Mouse (Mus musculus) sigmoid colon, adult 10 weeks (tissue): ENCODE data around the gene Cd300lf. TPM values are rescaled to one million over a fixed set of nuclear protein-coding genes. Genes with fewer than 3 reads are reported as not detected.

ENCODE experiments used
- polyA plus RNA-seq: library from polyadenylated mRNA; stranded (reverse); fragments of 350-450 nt; fragmentation: Illumina TruSeq; extraction: RNeasy Lipid Tissue Mini Kit (QIAGEN cat#74804); gene quantifications from one replicate; pipeline ENCODE4 v1.2.3, GENCODE M21; 2014; ENCODE audit warnings: low read depth, low replicate concordance

Cd300lf gene
- 1.5 TPM for polyA plus RNA-seq

DNA sequence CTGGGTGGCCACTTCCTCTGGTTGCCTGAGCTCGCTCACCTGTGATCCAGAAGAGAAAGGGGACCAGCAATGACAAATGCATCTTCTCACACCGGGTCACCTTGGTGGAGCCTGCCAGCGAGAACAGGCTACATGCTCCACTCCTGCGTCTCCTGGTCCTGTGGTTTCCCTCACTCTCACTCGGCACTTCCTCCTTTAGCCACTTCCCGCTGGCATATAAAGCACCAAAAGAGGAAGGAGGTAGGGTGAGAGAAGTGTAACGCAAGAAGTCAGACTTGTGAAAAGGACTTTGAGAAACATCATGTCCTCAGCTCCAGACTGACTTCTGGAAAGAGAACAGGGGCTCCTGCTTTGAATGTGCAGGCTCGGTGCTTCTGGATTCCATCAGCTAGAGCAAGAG is at the start of gene Cd300lf:
Gene Cd300lf (minus strand): TSS at position 193 of the 400 bp plus-strand sequence.

DNA sequence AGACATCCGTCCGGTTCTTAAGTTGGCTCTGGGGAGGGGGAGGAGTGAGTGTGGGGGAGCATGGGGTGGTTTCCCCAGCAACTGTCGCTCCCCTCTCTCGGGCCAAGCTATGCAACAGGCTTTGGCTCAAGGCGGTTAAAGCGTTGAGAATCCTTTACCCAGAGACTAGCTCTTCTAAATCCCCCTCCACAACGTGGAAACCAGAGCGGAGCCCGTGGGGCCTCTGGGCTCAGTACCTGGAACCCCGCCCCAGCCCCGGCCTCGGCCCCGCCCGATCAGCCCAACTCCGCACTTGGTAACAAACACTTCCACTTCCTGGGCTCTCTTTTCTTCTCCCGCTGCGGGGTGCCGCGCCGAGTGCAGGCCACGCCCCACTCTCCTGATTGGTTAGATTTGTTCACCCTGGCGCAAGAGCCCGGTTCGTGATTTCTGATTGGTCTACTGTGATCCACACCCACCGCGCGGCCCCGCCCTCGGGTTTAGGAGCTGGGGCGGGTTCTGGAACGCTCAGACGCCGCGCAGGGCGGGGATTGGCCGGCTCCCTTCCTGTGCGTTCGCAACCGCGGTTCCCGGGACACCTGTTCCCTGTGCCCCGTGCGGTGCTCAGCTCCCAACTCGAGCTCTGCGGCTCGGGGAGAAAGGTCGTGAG is 29.2 kb upstream of the Cd300lf start, which contains the start of gene Slc9a3r1:
Gene Slc9a3r1 (plus strand): TSS at position 510 of the 649 bp plus-strand sequence.

DNA sequence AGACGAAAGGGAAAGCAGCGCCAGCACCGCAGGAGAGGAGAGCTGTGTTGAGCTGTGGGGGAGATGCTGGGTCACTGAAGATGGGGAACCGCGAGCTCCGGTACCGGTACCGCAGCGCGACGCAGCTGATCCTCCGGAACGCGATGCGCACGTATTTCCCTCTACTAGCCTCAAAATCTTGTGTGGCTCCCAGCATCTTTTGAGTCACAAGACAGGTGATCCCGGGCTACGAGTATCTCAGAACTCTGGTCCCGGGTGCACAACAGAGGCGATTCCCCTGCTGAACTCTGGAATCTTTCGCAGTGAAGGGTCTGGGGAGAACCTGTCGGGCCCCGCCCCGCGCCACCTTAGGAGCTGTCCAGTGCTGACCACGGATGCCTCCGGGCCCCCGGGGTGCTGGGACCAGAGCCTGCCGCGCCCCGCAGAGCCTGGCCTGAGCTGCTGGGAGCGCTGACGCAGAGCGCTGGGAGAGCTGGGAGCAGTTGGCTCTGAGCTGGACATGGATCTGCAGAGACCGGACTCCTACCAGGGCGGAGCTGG is 42.4 kb downstream of the Cd300lf start, which contains the start of gene Rab37:
Gene Rab37 (plus strand): TSS at position 70 of the 540 bp plus-strand sequence.

Other genes starting within 250 kb of the Cd300lf start
- 0.76 TPM for gene Cd300a, start 244.0 kb downstream of the Cd300lf start, polyA plus RNA-seq
- 0.73 TPM for gene Cd300lb, start 199.6 kb downstream of the Cd300lf start, polyA plus RNA-seq
- gene Cd300c, start 164.8 kb downstream of the Cd300lf start, polyA plus RNA-seq: not detected
- gene Cd300ld, start 144.1 kb downstream of the Cd300lf start, polyA plus RNA-seq: 2.2 TPM
- 0.82 TPM for gene Cd300c2, start 132.1 kb downstream of the Cd300lf start, polyA plus RNA-seq
- not detected for gene Cd300ld2, start 117.8 kb downstream of the Cd300lf start, polyA plus RNA-seq
- not detected for gene Cd300ld4, start 107.0 kb downstream of the Cd300lf start, polyA plus RNA-seq
- 1.5 TPM for gene Cd300ld5, start 96.2 kb downstream of the Cd300lf start, polyA plus RNA-seq
- 1.5 TPM for gene Cd300ld3, start 85.6 kb downstream of the Cd300lf start, polyA plus RNA-seq
- gene Cd300e, start 71.8 kb downstream of the Cd300lf start, polyA plus RNA-seq: 2.1 TPM
- gene Rab37, start 42.6 kb downstream of the Cd300lf start, polyA plus RNA-seq: 2.7 TPM
- gene Slc9a3r1, start 29.3 kb upstream of the Cd300lf start, polyA plus RNA-seq: 29.7 TPM
- 0.50 TPM for gene Tmem104, start 53.5 kb upstream of the Cd300lf start, polyA plus RNA-seq
- 1.3 TPM for gene Nat9, start 53.9 kb upstream of the Cd300lf start, polyA plus RNA-seq
- gene Grin2c, start 133.3 kb upstream of the Cd300lf start, polyA plus RNA-seq: not detected
- gene Fdxr, start 143.1 kb upstream of the Cd300lf start, polyA plus RNA-seq: 3.7 TPM
- gene Fads6, start 163.7 kb upstream of the Cd300lf start, polyA plus RNA-seq: 0.47 TPM
- not detected for gene Otop2, start 173.2 kb upstream of the Cd300lf start, polyA plus RNA-seq
- gene Ush1g, start 188.0 kb upstream of the Cd300lf start, polyA plus RNA-seq: not detected
- not detected for gene Otop3, start 200.7 kb upstream of the Cd300lf start, polyA plus RNA-seq
- gene Hid1, start 233.8 kb upstream of the Cd300lf start, polyA plus RNA-seq: 19.6 TPM
- 0.54 TPM for gene Cdr2l, start 247.9 kb upstream of the Cd300lf start, polyA plus RNA-seq